ENCODE assay signal across 14 mouse cellular contexts in genomic region chr16:76225587-76226226, GRCm38 (mm10).
DNase-seq lines count a peak whose midpoint lies in the region; ATAC-seq and TF ChIP-seq lines count a peak whose summit lies in the region.
"Had no signal": no experiment of that assay in that cellular context is flagged by ENCODE, and none has a peak within 500 bp of the region (broad histone marks: within the 10 kb centered on the region; RNA-seq: fewer than 3 reads in every experiment).

No protein-coding gene starts in this region.

- no peak for TF ChIP-seq CTCF in liver, embryonic 14.5 days (IDR thresholded peaks at IDR 0.05; ENCODE audit: low read depth)

- no peak for DNase-seq in liver, embryonic 14.5 days (ENCODE audit: low read depth in 3 of 3, low spot score in 3 of 3)
- no peak for DNase-seq in liver
- DNase-seq in induced T-regulatory cell, adult 2 months (ENCODE audit: low read depth), result peak; percentile 57
- no peak for DNase-seq in gastrocnemius, postnatal 36 days
- DNase-seq: cerebellum, adult 9-10 months; gastrocnemius, postnatal 10 days had no signal

- H3K4me3 ChIP-seq in liver, embryonic 14.5 days (ENCODE audit: insufficient read depth in 1 of 2, low read depth in 2 of 2, low read length in 2 of 2), result no peak overlapping the region
- no peak overlapping the region for H3K4me3 ChIP-seq in stomach, embryonic 14.5 days (ENCODE audit: low read depth, low read length)
- no peak overlapping the region for H3K4me3 ChIP-seq in heart, embryonic 12.5 days
- H3K4me3 ChIP-seq: erythroblast, embryonic 14.5 days; left cerebral cortex, adult 2 months; limb, embryonic 12.5 days had no signal

- no peaks in the 10 kb centered on the region for H3K27me3 ChIP-seq in liver, embryonic 14.5 days (ENCODE audit: control insufficient read depth, insufficient read depth, low read length)
- no peaks in the 10 kb centered on the region for H3K27me3 ChIP-seq in stomach, embryonic 14.5 days (ENCODE audit: control insufficient read depth, insufficient read depth, low read length)
- no peaks in the 10 kb centered on the region for H3K27me3 ChIP-seq in heart, embryonic 12.5 days (replicated peaks)
- H3K27me3 ChIP-seq: limb, embryonic 12.5 days had no signal

- no peak overlapping the region for H3K9ac ChIP-seq in liver, embryonic 14.5 days (replicated peaks)
- no peak overlapping the region for H3K9ac ChIP-seq in stomach, embryonic 14.5 days (replicated peaks; ENCODE audit: low read depth, low read length)
- H3K9ac ChIP-seq in heart, embryonic 12.5 days, result no peak overlapping the region
- H3K9ac ChIP-seq: limb, embryonic 12.5 days had no signal

- no peak for TF ChIP-seq EP300 in liver, embryonic 14.5 days (IDR thresholded peaks at IDR 0.05; ENCODE audit: low read depth)

- no peak overlapping the region for H3K27ac ChIP-seq in liver, embryonic 14.5 days
- H3K27ac ChIP-seq in stomach, embryonic 14.5 days (ENCODE audit: low read length), result no peak overlapping the region; the same call in 1 of the 2 replicates
- no peak overlapping the region for H3K27ac ChIP-seq in heart, embryonic 12.5 days (ENCODE audit: poor library complexity, severe bottlenecking)
- H3K27ac ChIP-seq: left cerebral cortex, adult 2 months; limb, embryonic 12.5 days had no signal

- H3K36me3 ChIP-seq in liver, embryonic 14.5 days (replicated peaks; ENCODE audit: control insufficient read depth, insufficient read depth, low read depth), result no peaks in the 10 kb centered on the region
- H3K36me3 ChIP-seq in stomach, embryonic 14.5 days (ENCODE audit: control insufficient read depth, insufficient read depth, low read length), result no peaks in the 10 kb centered on the region
- H3K36me3 ChIP-seq in heart, embryonic 12.5 days, result no peaks in the 10 kb centered on the region
- H3K36me3 ChIP-seq: limb, embryonic 12.5 days had no signal

- no peak for ATAC-seq in liver, embryonic 14.5 days (ENCODE audit: insufficient read depth)
- ATAC-seq in CD4-positive, CD25-positive, alpha-beta regulatory T cell, adult 4 months, result peak; percentile 44
- ATAC-seq in stomach, embryonic 14.5 days (ENCODE audit: insufficient number of reproducible peaks, insufficient read depth, low FRiP score, low read depth), result 0 out of 2 replicates have a peak, but pooled peaks have one; percentile 20
- ATAC-seq in heart, embryonic 12.5 days (ENCODE audit: insufficient number of reproducible peaks, low FRiP score), result no peak
- ATAC-seq: forebrain, embryonic 16.5 days; midbrain, embryonic 16.5 days had no signal

- H3K9me3 ChIP-seq in liver, embryonic 14.5 days (ENCODE audit: control insufficient read depth, low read length), result no peaks in the 10 kb centered on the region
- no peaks in the 10 kb centered on the region for H3K9me3 ChIP-seq in stomach, embryonic 14.5 days (ENCODE audit: control insufficient read depth, low read depth, low read length)
- no peaks in the 10 kb centered on the region for H3K9me3 ChIP-seq in heart, embryonic 12.5 days (replicated peaks)
- H3K9me3 ChIP-seq: limb, embryonic 12.5 days had no signal

- 54% methylated on average over 12 of the region's 12 CpGs for WGBS in liver, embryonic 14.5 days (ENCODE audit: insufficient replicate concordance)
- WGBS in stomach, embryonic 14.5 days, result 34% methylated on average over 12 of the region's 12 CpGs
- 60% methylated on average over 12 of the region's 12 CpGs for WGBS in heart, embryonic 12.5 days

- intact Hi-C loops in gastrocnemius, postnatal 36 days (cut with DNase I), result no loop called here

- peak overlapping the region; percentile 1; the same call in 1 of the 2 replicates for H3K4me2 ChIP-seq in liver, embryonic 14.5 days (ENCODE audit: low read depth)
- no peak overlapping the region for H3K4me2 ChIP-seq in stomach, embryonic 14.5 days (replicated peaks; ENCODE audit: low read depth, low read length)
- H3K4me2 ChIP-seq in heart, embryonic 12.5 days, result no peak overlapping the region
- H3K4me2 ChIP-seq: limb, embryonic 12.5 days had no signal

- peaks cover 2 to 15% of the 10 kb centered on the region in 2 experiments; a peak in 3 of 4 replicates for H3K4me1 ChIP-seq in liver, embryonic 14.5 days (replicated peaks; ENCODE audit: control insufficient read depth in 2 of 2, insufficient read depth in 2 of 2, low read length in 1 of 2)
- peaks cover 4% of the 10 kb centered on the region; the same call in 1 of the 2 replicates for H3K4me1 ChIP-seq in stomach, embryonic 14.5 days (ENCODE audit: control insufficient read depth, insufficient read depth, low read length)
- peaks cover 23% of the 10 kb centered on the region for H3K4me1 ChIP-seq in heart, embryonic 12.5 days (replicated peaks)

Comparison
In these comparisons a context has a peak if more than half of its experiments do, and no peak if none do; other contexts are left out.
1. ATAC-seq: peak in CD4-positive, CD25-positive, alpha-beta regulatory T cell, adult 4 months (single experiment) and stomach, embryonic 14.5 days (single experiment); none in liver, embryonic 14.5 days (single experiment) and heart, embryonic 12.5 days (single experiment).